Mouse (Mus musculus): ENCODE measurements at regions not wholly inside any gene's neighbourhood (a gene's known extent, or its start where the extent isn't known, plus 50 kb on each side); places are given as distances from the start of the nearest gene placed in this dataset.

GRCm38 (mm10) chr5:133821273-133821672 is 278.2 kb upstream of the Castor2 start:
- no peak for TF ChIP-seq CTCF (IDR thresholded peaks at IDR 0.05; ENCODE audit: extremely low read depth, insufficient read depth, insufficient read length, insufficient replicate concordance)
- no peak for TF ChIP-seq POLR2A (IDR thresholded peaks at IDR 0.05; ENCODE audit: low read depth, low read length)
